Mouse (Mus musculus): ENCODE measurements at regions not wholly inside any gene's neighbourhood (a gene's known extent, or its start where the extent isn't known, plus 50 kb on each side); places are given as distances from the start of the nearest gene placed in this dataset.

- TF ChIP-seq CTCF (IDR thresholded peaks at IDR 0.05) (no peak), POLR2A (IDR thresholded peaks at IDR 0.05; ENCODE audit: insufficient read depth, low read depth, low read length) (no peak), EP300 (IDR thresholded peaks at IDR 0.05; ENCODE audit: insufficient read depth, low read depth, low read length) (no peak)
These were observed 71.4 kb upstream of the Picalm start for GRCm38 (mm10) chr7:90058636-90059035.
